Mouse (Mus musculus) natural killer cell, adult 2 months (primary cell): Measurements from ENCODE around the gene Abr.

Source experiments
- DNase-seq, 2 experiments: peaks; one replicate each; pipeline ENCODE4 v3.0.0; 2022; ENCODE audit warnings: low spot score in 2 of 2

Abr gene

GRCm38 (mm10) chr11:76493811-76494274 lies 128.3 kb downstream of the Abr start:
- DNase-seq = peak in 1 of 2 experiments; percentile 38

DNA sequence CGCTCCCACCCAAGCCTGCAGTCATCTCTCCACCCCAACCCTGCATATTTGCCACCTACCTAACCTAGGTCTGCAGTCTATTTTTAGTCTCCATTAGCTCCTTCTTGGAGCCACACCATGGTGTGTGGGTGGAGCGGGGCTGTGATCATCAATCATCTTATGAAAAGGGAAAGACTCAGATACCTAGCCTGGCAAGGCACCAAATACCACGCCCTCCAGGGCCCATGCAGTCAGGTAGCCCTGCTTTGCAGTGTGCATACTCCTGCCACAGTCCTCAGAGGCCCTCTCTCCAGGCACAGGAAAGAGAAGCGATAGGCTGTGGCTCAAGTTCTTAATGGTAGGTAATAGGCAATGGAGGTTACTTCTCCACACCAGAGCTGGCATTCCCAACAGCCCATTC lies 128.9 kb downstream of the Abr start:
- DNase-seq = no peak

- no peak for DNase-seq
Measured at GRCm38 (mm10) chr11:76491817-76492216, 130.3 kb downstream of the Abr start.

GRCm38 (mm10) chr11:76489407-76489806 lies 132.7 kb downstream of the Abr start:
- no peak for DNase-seq

DNA sequence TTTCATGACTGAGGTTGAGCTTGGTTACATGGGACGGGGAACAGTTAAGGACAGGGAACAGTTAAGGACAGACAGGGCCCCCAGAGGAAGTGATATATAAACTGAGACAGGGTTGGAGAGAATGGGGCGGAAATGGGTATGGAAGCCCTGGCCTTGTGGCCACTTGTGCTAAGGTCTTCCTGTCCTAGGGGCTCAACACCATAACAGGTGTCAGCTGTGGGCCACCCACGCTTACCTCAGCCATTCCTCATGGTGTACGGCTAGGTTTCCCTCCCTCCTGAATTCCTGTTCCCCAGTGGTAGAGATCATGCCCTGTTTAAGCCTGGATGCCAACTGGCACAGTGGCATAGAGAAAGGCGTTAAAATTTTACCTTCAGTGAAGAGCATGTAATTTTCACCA lies 135.1 kb downstream of the Abr start:
- DNase-seq = no peak

- no peak for DNase-seq
Measured at GRCm38 (mm10) chr11:76484033-76484432, 138.1 kb downstream of the Abr start.

DNA sequence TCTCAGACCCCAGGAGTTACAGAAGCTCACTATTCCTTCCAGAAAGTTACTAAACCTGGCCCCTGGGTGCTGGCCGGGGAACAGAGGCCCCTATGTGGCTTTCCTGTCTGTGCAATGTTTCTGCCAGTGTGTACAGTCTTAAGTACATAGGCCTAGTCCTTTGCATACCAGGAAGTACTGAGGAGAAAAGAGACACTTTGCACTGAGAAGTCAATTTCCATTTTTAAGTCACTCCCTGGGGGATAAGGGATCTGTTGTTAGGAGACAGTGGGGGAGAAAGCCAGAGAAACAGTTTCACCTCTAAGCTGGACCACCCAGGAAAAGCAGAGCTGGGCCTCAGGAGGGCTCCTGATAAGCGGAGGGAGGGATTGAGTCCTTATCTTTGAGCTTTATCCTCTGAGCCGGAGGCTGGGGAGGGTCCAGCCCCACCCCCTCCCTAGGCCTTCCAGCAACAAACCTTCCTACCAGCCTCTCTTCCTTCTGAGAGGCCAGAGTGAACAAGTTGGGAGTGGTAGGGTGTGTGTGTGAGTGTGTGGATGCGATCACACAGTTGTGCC lies 138.9 kb downstream of the Abr start:
- DNase-seq = no peak

DNA sequence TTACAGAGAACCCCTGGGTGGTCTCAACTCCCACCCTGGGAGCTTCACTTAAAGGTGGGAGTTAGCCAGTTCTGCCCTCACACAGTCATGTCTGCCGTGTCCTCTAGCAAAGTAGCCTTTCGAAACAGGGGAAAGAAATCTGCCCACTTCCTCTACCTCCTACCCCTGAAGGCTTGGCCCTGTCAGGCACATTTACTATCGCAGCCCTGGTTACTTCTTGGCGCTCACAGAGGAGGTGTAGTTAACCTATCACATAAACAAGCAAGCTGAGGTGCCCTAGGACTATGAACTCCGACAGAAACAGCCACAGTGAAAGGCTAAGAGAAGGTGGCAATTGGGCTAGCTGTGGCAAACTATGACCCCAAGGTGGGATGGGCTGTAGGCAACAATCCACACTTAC lies 139.4 kb downstream of the Abr start:
- DNase-seq = peak; percentile 26 to 50

DNA sequence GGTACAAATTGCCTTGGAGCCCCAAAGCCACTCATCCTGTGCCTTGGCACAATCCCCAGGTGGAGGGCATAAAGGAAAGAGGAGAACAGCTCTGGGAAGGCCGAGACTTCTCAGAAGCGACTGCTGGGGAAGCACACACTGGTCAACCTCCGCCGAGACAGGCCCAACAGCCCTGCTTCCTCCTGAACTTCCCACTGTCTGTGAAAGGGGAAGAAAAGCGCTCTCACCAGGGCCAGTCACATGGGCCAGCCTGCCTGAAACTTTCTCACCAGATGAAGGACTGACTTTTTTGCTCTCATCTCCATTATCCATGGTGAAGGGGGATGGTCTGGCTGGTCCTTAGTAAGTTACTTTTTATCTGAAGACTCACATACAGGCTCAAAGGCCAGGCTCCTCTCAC lies 139.9 kb downstream of the Abr start:
- DNase-seq = peak in 1 of 2 experiments; percentile 15

DNA sequence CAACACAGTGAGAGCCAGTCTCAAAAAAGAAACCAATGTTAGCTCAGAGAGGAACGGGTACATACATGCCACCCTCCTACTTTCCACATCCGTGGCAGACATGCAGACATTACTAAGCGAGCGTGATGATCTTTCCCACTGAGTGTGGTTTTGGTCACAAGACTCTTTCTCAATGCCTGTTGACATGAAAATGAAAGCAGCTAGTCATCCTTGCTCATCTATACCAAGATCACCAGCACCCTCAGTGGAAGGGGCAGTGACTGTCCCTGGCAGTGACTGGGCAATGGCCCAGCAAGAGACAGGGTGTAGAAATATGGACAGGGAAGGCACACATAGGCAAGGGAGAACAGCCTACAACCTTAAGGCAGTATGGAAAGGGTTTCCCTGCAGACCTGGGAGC lies 142.4 kb downstream of the Abr start:
- peak; percentile 76 to 86 for DNase-seq

DNA sequence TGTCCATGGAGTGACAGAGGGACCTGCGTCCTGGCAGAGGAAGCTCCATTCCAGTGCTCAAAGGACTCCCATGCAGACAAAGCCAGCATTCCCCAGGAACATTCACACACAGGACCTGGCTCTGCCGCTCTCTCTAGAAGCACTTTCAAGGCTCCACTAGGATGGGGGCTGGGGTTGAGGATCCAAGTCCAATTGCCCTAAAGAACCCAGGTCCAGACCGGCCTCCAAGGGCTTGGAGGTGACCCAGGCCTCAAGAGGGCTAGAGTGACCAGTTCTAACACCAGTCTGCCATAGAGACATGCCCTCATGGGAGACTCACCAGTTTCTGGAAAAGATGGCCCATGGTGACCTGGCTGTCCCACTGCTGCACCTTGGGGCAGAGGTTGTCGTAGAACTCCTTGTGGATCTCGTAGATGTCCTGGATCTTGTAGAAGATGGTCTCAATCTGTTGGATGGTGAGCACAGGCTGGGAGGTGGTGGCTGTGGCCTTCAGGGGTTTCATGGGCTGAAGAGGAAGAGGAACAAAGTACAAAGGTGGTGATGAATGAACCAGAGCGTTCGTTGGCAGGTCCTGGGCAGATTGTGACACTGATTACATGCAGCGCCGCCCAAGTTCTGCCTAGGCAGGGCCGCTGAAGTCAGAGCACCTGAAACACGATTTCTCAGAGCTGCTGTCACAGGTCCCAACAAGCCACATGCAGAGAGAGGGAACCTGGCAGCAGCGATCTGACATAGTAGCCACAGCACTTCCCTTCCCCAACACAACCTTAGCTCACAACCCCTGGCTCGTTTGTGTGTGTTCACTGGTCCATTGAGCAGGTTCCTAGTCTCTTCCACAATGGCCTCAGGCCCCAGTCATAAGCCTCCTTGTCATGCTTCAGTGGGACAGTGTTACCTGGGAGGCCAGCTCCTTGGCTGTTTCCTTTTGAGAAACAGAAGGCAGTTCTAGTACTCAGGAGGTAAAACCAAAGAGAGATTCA lies 143.1 kb downstream of the Abr start:
- DNase-seq = peak in 1 of 2 experiments; percentile 41

DNA sequence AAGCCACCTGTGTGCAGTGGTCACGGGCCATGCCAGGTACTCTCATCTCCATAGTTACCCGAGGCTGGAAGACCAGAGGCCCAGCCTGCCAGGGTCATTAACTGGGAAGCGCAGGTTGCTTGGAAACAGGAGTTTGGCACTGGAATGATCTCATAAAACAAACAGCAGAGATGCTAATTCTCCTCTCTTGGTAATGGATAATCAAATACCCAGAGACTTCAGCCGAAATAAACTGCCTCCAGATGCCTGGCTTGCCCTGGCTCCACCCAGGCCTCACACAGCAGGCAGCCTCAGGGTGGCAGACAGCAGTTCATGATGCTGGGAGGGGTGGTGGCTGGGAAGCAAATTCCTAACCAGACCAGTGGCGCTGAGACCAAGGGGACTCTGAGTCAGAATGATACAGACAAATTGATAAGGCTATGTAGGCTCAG lies 145.0 kb downstream of the Abr start:
- DNase-seq = no peak

DNA sequence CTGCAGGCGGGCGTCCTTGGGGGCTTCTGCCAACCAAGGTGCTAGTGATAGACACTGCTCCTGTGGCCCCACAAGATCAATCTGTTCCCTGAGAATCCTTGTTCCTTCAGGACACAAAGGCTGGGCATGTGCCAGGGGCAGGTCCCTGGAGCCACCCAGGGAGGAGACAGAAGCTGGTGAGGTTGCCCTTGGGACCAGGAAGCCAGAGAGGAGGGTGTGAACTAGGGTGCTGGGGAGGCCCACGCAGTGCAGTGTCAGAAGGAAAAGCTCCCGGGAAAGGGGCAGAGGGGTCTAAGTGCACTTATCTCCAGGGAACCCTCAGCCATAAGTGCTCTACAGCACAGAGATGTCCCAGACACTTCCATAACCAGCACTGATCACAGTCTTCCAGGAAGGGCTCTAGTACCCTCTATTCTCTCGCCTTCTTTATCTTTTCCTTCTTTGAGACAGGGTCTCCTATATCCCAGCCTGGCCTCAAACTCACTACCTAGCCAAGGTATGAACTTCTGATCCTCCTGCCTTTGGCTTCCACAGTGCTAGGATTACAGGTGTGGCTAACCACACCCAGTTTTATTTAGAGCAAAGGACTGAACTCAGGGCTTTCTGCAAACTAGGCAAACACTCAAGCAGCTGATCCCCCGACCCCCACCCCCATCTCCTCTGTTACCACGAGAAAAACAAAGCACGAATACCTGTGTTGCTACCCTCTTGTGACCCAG lies 145.6 kb downstream of the Abr start:
- DNase-seq = no peak

- DNase-seq = no peak
Measured at GRCm38 (mm10) chr11:76472617-76473016, 149.5 kb downstream of the Abr start.

DNA sequence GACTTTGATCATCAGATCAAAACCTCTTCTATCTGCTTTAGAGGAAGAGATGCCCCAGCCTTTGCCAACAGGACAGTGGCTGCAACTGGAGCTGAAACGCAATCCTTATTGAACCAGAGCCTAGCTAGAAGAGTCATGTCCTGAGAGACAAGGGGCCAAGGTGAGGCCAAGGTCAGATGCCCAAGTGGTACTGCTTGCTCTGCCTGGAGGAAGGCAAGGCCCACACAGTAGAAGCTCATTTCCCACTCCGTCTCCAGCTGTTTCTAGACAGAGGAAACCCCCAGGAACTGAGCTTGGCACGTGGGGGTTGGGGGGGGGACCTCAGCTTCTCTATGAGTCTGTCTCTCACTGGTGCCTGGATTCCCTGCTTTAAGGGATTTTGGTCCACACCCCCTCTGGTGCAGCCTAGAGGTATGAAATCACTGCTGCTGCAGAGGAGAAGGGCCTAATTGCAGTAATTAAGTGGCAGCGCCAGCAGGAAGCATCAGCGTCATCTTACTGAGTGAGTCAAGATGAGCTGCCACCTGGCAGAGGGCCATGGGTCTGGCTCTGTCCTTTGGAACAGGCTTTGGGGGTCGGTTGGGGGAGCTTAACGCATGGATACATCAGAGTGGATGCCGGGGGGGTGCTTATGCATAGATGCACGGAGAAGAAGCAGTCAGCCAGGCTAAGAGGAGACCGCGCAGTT lies 152.7 kb downstream of the Abr start:
- DNase-seq = no peak

GRCm38 (mm10) chr11:76468347-76468746 lies 153.8 kb downstream of the Abr start:
- no peak for DNase-seq

DNA sequence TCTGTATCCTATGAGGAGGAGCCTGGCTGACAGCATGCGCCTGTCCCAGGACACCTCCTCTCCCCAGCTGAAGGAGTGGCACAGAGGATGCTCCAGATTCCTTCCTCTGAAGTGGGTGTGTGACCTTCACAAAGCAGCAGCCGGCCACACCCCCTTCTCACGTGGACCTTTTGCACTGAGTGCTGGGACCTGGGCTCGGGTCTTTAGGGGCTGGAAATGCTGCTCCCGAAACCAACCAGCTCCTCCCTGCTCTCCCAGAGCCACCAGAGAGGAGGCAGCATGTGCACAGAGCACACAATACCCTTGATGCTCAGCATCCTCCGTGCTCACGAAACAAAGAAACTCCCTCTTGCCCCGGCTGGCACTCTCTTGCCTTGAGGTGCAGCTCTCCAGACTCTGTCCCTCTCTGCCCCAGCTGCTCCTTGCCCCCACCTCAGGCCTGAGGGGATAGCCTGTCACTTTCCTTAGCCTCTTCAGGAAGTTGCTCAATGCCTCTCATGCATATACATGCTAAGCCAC lies 154.6 kb downstream of the Abr start:
- DNase-seq = no peak

DNA sequence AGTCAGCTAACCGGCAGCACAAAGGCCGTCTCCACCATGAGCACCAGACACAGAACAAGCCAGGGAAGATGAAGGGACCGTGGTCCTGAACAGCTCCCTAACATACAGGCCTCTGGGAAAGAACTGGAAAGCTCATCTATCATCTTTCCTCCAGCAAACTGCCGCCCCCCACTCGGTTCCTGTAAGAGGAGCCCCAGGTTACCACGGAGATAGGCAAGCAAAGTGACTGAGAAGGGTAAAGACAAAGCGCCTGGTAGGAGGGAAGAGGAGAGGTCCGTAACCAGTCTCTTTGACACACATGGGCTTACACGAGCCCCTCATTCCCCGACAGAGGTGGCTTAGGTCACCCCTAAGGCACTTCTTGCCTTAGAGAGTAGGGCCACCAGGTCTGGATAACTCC lies 155.0 kb downstream of the Abr start:
- DNase-seq = no peak

- DNase-seq = no peak
Measured at GRCm38 (mm10) chr11:76465879-76466278, 156.2 kb downstream of the Abr start.

DNA sequence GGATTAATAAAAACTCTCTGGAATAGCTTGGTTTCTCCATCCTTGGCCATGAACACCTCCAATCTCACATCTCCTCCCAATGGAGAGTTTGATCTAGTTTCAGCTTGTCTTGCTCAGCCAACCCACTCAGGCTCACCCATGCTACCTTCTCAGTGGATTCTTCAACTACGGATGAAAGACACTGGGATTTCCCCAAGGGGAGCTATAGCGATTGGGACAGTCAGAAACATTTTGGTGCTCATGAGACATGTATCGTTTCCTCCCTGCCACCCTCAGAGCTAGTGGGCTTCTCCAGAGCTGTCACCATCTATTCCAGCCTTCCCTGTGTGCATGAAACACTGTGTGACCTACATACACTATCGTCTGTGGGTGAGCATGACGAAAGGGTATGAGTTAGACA lies 160.4 kb downstream of the Abr start:
- DNase-seq = no peak

- no peak for DNase-seq
Measured at GRCm38 (mm10) chr11:76461201-76461600, 160.9 kb downstream of the Abr start.

DNA sequence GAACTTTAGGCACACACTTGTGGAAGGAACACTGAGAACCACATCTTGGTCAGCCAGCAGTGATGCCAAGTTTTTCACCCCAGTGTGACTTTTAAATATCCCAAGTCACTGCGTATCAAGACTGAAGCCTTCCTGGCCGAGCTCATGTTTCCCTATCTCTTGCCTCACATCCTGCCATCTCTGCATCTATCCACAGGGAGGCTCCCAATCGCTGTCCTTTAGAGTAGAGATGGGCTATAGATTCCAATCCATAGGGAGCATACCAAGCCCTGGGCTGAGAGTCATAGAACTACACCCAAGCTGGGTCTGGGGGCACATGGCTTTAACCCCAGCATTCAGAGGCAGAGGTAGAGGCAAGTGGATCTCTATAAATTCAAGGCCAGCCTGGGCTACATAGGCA lies 162.6 kb downstream of the Abr start:
- no peak for DNase-seq
